In genomic region chr2:30966826-30967225, GRCm38 (mm10) we compare ENCODE assay signal across 8 mouse cellular contexts. TPM values are rescaled to one million over a fixed set of nuclear protein-coding genes. Genes with fewer than 3 reads are reported as not detected.
DNase-seq lines count a peak whose midpoint lies in the region; ATAC-seq and TF ChIP-seq lines count a peak whose summit lies in the region.

No protein-coding gene starts in this region.

- peak overlapping the region; percentile 84 for H3K9ac ChIP-seq in embryonic facial prominence, embryonic 15.5 days
- peak overlapping the region; percentile 89 for H3K9ac ChIP-seq in limb, embryonic 11.5 days (ENCODE audit: low read length)
- peak overlapping the region; percentile 91 for H3K9ac ChIP-seq in neural tube, embryonic 11.5 days (ENCODE audit: low read length)

- peak overlapping the region; percentile 65; the same call in 1 of the 2 replicates for H3K27ac ChIP-seq in spleen, adult 2 months (ENCODE audit: insufficient read depth, low read length)
- H3K27ac ChIP-seq in embryonic facial prominence, embryonic 15.5 days (replicated peaks) = no peak overlapping the region
- no peak overlapping the region for H3K27ac ChIP-seq in limb, embryonic 11.5 days (replicated peaks; ENCODE audit: low read depth, low read length)
- no peak overlapping the region for H3K27ac ChIP-seq in neural tube, embryonic 11.5 days (ENCODE audit: low read depth, low read length)

- TF ChIP-seq POLR2A in spleen, adult 2 months (IDR thresholded peaks at IDR 0.05; ENCODE audit: low read depth, low read length) = no peak

- TF ChIP-seq CTCF in spleen, adult 2 months (IDR thresholded peaks at IDR 0.05; ENCODE audit: extremely low read depth, insufficient read depth, insufficient read length, insufficient replicate concordance) = no peak

- peaks cover 6% of the 10 kb centered on the region; the same call in 1 of the 2 replicates for H3K4me1 ChIP-seq in spleen, adult 2 months (ENCODE audit: control insufficient read depth, insufficient read depth, insufficient read length)
- H3K4me1 ChIP-seq in embryonic facial prominence, embryonic 15.5 days = peaks cover 19% of the 10 kb centered on the region
- H3K4me1 ChIP-seq in limb, embryonic 11.5 days (ENCODE audit: control insufficient read depth, insufficient read depth, low read length) = peaks cover 8% of the 10 kb centered on the region
- peaks cover 13% of the 10 kb centered on the region for H3K4me1 ChIP-seq in neural tube, embryonic 11.5 days (ENCODE audit: control insufficient read depth, insufficient read depth, low read length)

- WGBS in spleen, adult 2 months = 2% methylated on average over 16 of the region's 16 CpGs
- 17% methylated on average over 16 of the region's 16 CpGs for WGBS in embryonic facial prominence, embryonic 15.5 days
- WGBS in limb, embryonic 11.5 days = 27% methylated on average over 16 of the region's 16 CpGs
- WGBS in neural tube, embryonic 11.5 days = 27% methylated on average over 16 of the region's 16 CpGs

- H3K4me3 ChIP-seq in spleen, adult 2 months (ENCODE audit: extremely low read depth, insufficient read depth, insufficient read length) = peak overlapping the region; percentile 71
- peak overlapping the region; percentile 96 for H3K4me3 ChIP-seq in embryonic facial prominence, embryonic 15.5 days (replicated peaks)
- H3K4me3 ChIP-seq in limb, embryonic 11.5 days (ENCODE audit: low read depth, low read length) = peak overlapping the region; percentile 98
- H3K4me3 ChIP-seq in neural tube, embryonic 11.5 days (ENCODE audit: low read depth, low read length) = peak overlapping the region; percentile 97

- H3K4me2 ChIP-seq in embryonic facial prominence, embryonic 15.5 days (replicated peaks) = peak overlapping the region; percentile 83
- peak overlapping the region; percentile 89 for H3K4me2 ChIP-seq in limb, embryonic 11.5 days (ENCODE audit: low read depth, severe bottlenecking)
- H3K4me2 ChIP-seq in neural tube, embryonic 11.5 days (ENCODE audit: low read depth) = peak overlapping the region; percentile 90

- DNase-seq in spleen, adult 2 months (ENCODE audit: low read depth in 1 of 2, low spot score in 2 of 2) = no peak
- DNase-seq in spleen, postnatal 36 days (ENCODE audit: low spot score in 2 of 2) = no peak
- DNase-seq in limb, embryonic 11.5 days (ENCODE audit: low spot score) = no peak
- no peak for DNase-seq in neural tube, embryonic 11.5 days (ENCODE audit: low spot score)
- no peak for DNase-seq in left cerebral cortex, postnatal 14 days (ENCODE audit: low spot score in 2 of 2)
- DNase-seq in left cerebral cortex, adult 11 months (ENCODE audit: low spot score) = no peak
- no peak for DNase-seq in gastrocnemius, postnatal 10 days

- H3K27me3 ChIP-seq in spleen, adult 2 months (ENCODE audit: control insufficient read depth, insufficient read depth, low read length) = no peaks in the 10 kb centered on the region
- H3K27me3 ChIP-seq in embryonic facial prominence, embryonic 15.5 days = no peaks in the 10 kb centered on the region
- no peaks in the 10 kb centered on the region for H3K27me3 ChIP-seq in limb, embryonic 11.5 days (ENCODE audit: control insufficient read depth, insufficient read depth, low read length)
- H3K27me3 ChIP-seq in neural tube, embryonic 11.5 days (ENCODE audit: control insufficient read depth, insufficient read depth, low read length) = no peaks in the 10 kb centered on the region

- peaks cover 18% of the 10 kb centered on the region for H3K36me3 ChIP-seq in spleen, adult 2 months (ENCODE audit: control insufficient read depth, insufficient read depth, low read length)
- peaks cover 37% of the 10 kb centered on the region for H3K36me3 ChIP-seq in embryonic facial prominence, embryonic 15.5 days
- H3K36me3 ChIP-seq in limb, embryonic 11.5 days (ENCODE audit: control insufficient read depth, insufficient read depth, low read length) = peaks cover 15% of the 10 kb centered on the region
- peaks cover 9% of the 10 kb centered on the region for H3K36me3 ChIP-seq in neural tube, embryonic 11.5 days (ENCODE audit: control insufficient read depth, insufficient read depth, low read length)

- intact Hi-C loops in left cerebral cortex, postnatal 14 days (cut with DNase I) = no loop called here

- no peak for ATAC-seq in embryonic facial prominence, embryonic 15.5 days (ENCODE audit: insufficient number of reproducible peaks, low FRiP score, low TSS enrichment, low read depth)
- ATAC-seq in limb, embryonic 11.5 days (ENCODE audit: insufficient number of reproducible peaks, low FRiP score, low TSS enrichment, low read depth) = no peak
- ATAC-seq in neural tube, embryonic 11.5 days (ENCODE audit: insufficient read depth, low FRiP score, low TSS enrichment) = no peak

- no peaks in the 10 kb centered on the region for H3K9me3 ChIP-seq in embryonic facial prominence, embryonic 15.5 days (replicated peaks)
- no peaks in the 10 kb centered on the region for H3K9me3 ChIP-seq in limb, embryonic 11.5 days (ENCODE audit: control insufficient read depth, low read length)
- H3K9me3 ChIP-seq in neural tube, embryonic 11.5 days (ENCODE audit: control insufficient read depth, low read length) = no peaks in the 10 kb centered on the region

RNA-seq across cellular contexts. Expression of gene Tor1a, which starts 0.9 kb away (rescaled TPM):
- polyA plus RNA-seq in spleen, adult 2 months (2012; rRNA removed) = 31.3 and 40.2 TPM in 2 replicates
- 79.1 and 84.7 TPM in 2 replicates for polyA plus RNA-seq in embryonic facial prominence, embryonic 15.5 days (2015; fragmentation: Nextera tagmentation; extraction: Ambion mirVana)
- polyA plus RNA-seq in limb, embryonic 11.5 days (2014; fragmentation: Nextera tagmentation; extraction: Ambion mirVana) = 77.7 and 83.5 TPM in 2 replicates
- polyA plus RNA-seq in neural tube, embryonic 11.5 days (2014; fragmentation: Nextera tagmentation; extraction: Ambion mirVana) = 71.0 and 81.8 TPM in 2 replicates
- total RNA-seq in left cerebral cortex, postnatal 14 days (2021) = 10 to 100 TPM; 42.6 to 45.7 TPM
- 10 to 100 TPM; 13.7 to 18.4 TPM for total RNA-seq in gastrocnemius, postnatal 10 days (2021)

RNA-seq across cellular contexts. Expression of gene Tor1b, which starts 14.1 kb away (rescaled TPM):
- polyA plus RNA-seq in spleen, adult 2 months (2012; rRNA removed) = 18.9 and 23.6 TPM in 2 replicates
- polyA plus RNA-seq in embryonic facial prominence, embryonic 15.5 days (2015; fragmentation: Nextera tagmentation; extraction: Ambion mirVana) = 41.4 and 41.6 TPM in 2 replicates
- 26.3 and 28.1 TPM in 2 replicates for polyA plus RNA-seq in limb, embryonic 11.5 days (2014; fragmentation: Nextera tagmentation; extraction: Ambion mirVana)
- 20.7 and 22.7 TPM in 2 replicates for polyA plus RNA-seq in neural tube, embryonic 11.5 days (2014; fragmentation: Nextera tagmentation; extraction: Ambion mirVana)
- total RNA-seq in left cerebral cortex, postnatal 14 days (2021) = 10 to 100 TPM; 31.6 to 34.6 TPM
- 10 to 100 TPM; 20.9 to 23.4 TPM for total RNA-seq in gastrocnemius, postnatal 10 days (2021)

RNA-seq across cellular contexts. Expression of gene BC005624, which starts 15.2 kb away (rescaled TPM):
- polyA plus RNA-seq in spleen, adult 2 months (2012; rRNA removed) = 14.5 and 16.7 TPM in 2 replicates
- 64.4 TPM in 2 replicates for polyA plus RNA-seq in embryonic facial prominence, embryonic 15.5 days (2015; fragmentation: Nextera tagmentation; extraction: Ambion mirVana)
- polyA plus RNA-seq in limb, embryonic 11.5 days (2014; fragmentation: Nextera tagmentation; extraction: Ambion mirVana) = 47.7 and 53.3 TPM in 2 replicates
- polyA plus RNA-seq in neural tube, embryonic 11.5 days (2014; fragmentation: Nextera tagmentation; extraction: Ambion mirVana) = 62.4 and 70.7 TPM in 2 replicates
- total RNA-seq in left cerebral cortex, postnatal 14 days (2021) = 10 to 100 TPM; 56.9 TPM
- 10 to 100 TPM; 16.5 to 19.0 TPM for total RNA-seq in gastrocnemius, postnatal 10 days (2021)

RNA-seq across cellular contexts. Expression of gene Usp20, which starts 15.3 kb away (rescaled TPM):
- polyA plus RNA-seq in spleen, adult 2 months (2012; rRNA removed) = 9.8 and 11.5 TPM in 2 replicates
- polyA plus RNA-seq in embryonic facial prominence, embryonic 15.5 days (2015; fragmentation: Nextera tagmentation; extraction: Ambion mirVana) = 29.4 and 31.1 TPM in 2 replicates
- 9.4 and 9.6 TPM in 2 replicates for polyA plus RNA-seq in limb, embryonic 11.5 days (2014; fragmentation: Nextera tagmentation; extraction: Ambion mirVana)
- polyA plus RNA-seq in neural tube, embryonic 11.5 days (2014; fragmentation: Nextera tagmentation; extraction: Ambion mirVana) = 17.9 and 18.2 TPM in 2 replicates
- total RNA-seq in left cerebral cortex, postnatal 14 days (2021) = 10 to 100 TPM; 60.5 to 66.1 TPM
- total RNA-seq in gastrocnemius, postnatal 10 days (2021) = 10 to 100 TPM; 17.4 to 29.4 TPM

RNA-seq across cellular contexts. Expression of gene Ptges, which starts 37.2 kb away (rescaled TPM):
- 14.3 and 16.0 TPM in 2 replicates for polyA plus RNA-seq in spleen, adult 2 months (2012; rRNA removed)
- polyA plus RNA-seq in embryonic facial prominence, embryonic 15.5 days (2015; fragmentation: Nextera tagmentation; extraction: Ambion mirVana) = 27.0 and 32.4 TPM in 2 replicates
- polyA plus RNA-seq in limb, embryonic 11.5 days (2014; fragmentation: Nextera tagmentation; extraction: Ambion mirVana) = 7.9 and 10.3 TPM in 2 replicates
- polyA plus RNA-seq in neural tube, embryonic 11.5 days (2014; fragmentation: Nextera tagmentation; extraction: Ambion mirVana) = 2.6 and 4.3 TPM in 2 replicates
- total RNA-seq in left cerebral cortex, postnatal 14 days (2021) = 1 to 10 TPM; 3.8 to 4.9 TPM
- 1 to 10 TPM; 7.4 to 9.0 TPM for total RNA-seq in gastrocnemius, postnatal 10 days (2021)
